Mouse (Mus musculus) hindbrain, embryonic 13.5 days (tissue): ENCODE results near the gene Gm45062. TPM values are rescaled to one million over a fixed set of nuclear protein-coding genes. Genes with fewer than 3 reads are reported as not detected.

ENCODE experiments used
- ATAC-seq: fragments of 200-750 bp; cut with Nextera tagmentation; 2 replicates; pipeline ENCODE4 v1.8.0; 2017; ENCODE audit warnings: moderate TSS enrichment; ENCODE audit not compliant: low FRiP score
- H3K27ac ChIP-seq: fragments of 300-500 bp; sonication (generic); 2 replicates; pipeline ENCODE4 v1.5.1; 2015; ENCODE audit warnings: inconsistent platforms, mild to moderate bottlenecking, moderate library complexity
- H3K27me3 ChIP-seq: fragments of 300-500 bp; sonication (generic); 2 replicates; pipeline ENCODE4 v1.6.1; 2015; ENCODE audit warnings: mild to moderate bottlenecking, inconsistent platforms
- H3K36me3 ChIP-seq: fragments of 300-500 bp; sonication (generic); 2 replicates; pipeline ENCODE4 v1.6.1; 2015; ENCODE audit warnings: mild to moderate bottlenecking, inconsistent platforms
- H3K4me1 ChIP-seq: fragments of 300-500 bp; sonication (generic); replicated peaks from 2 replicates; pipeline ENCODE4 v1.6.1; 2015; ENCODE audit warnings: inconsistent platforms
- H3K4me2 ChIP-seq: fragments of 300-500 bp; sonication (generic); 2 replicates; pipeline ENCODE4 v1.6.1; 2015; ENCODE audit warnings: inconsistent platforms, mild to moderate bottlenecking, moderate library complexity
- H3K4me3 ChIP-seq: fragments of 300-500 bp; sonication (generic); 2 replicates; pipeline ENCODE4 v1.5.1; 2015; ENCODE audit warnings: mild to moderate bottlenecking, inconsistent platforms
- H3K9ac ChIP-seq: fragments of 300-500 bp; sonication (generic); 2 replicates; pipeline ENCODE4 v1.6.1; 2015; ENCODE audit warnings: mild to moderate bottlenecking, inconsistent platforms
- H3K9me3 ChIP-seq: fragments of 300-500 bp; sonication (generic); 2 replicates; pipeline ENCODE4 v1.6.1; 2016; ENCODE audit warnings: inconsistent platforms
- WGBS: fragments of 180-500 bp; shearing (Covaris S2); methylation state at CpG from one replicate; pipeline ENCODE4 v1.1.7; 2015; 5-methylcytosine and 5-hydroxymethylcytosine counted together
- polyA plus RNA-seq: library from polyadenylated mRNA; unstranded; fragments of >200 nt; fragmentation: Nextera tagmentation; extraction: Ambion mirVana; gene quantifications from 2 replicates; pipeline ENCODE4 v1.2.1, GENCODE M21; 2015

Gm45062 gene
- polyA plus RNA-seq, 1 experiment from 2014 or later = 15.0 TPM

DNA sequence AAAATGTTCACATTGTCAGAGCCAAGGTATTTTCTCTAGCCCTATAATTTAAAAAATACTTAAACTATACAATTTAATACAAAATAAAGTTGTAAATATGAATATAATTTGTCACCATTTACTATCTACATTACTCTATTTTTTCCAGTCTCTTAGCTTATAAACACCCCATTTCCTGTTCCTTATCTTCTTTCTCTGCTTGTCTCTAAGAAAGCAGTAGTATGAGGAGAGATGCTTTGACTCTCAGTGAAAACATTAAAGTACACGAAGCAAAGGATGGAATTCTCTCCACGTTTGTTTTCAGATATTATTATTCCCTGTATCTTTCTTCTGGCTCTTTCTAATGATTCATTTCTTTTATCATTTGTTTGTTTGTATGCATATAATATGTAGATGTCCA, 99.0 kb downstream of the Gm45062 start:
- ATAC-seq = no peak
- 81% methylated on average over 2 of the region's 2 CpGs for WGBS
- Histone ChIP-seq H3K4me3 (no peak overlapping the region), H3K27me3 (no peaks in the 10 kb centered on the region), H3K4me1 (peaks cover 9% of the 10 kb centered on the region), H3K4me2 (no peak overlapping the region), H3K9me3 (no peaks in the 10 kb centered on the region), H3K9ac (no peak overlapping the region), H3K36me3 (no peaks in the 10 kb centered on the region), H3K27ac (no peak overlapping the region)

DNA sequence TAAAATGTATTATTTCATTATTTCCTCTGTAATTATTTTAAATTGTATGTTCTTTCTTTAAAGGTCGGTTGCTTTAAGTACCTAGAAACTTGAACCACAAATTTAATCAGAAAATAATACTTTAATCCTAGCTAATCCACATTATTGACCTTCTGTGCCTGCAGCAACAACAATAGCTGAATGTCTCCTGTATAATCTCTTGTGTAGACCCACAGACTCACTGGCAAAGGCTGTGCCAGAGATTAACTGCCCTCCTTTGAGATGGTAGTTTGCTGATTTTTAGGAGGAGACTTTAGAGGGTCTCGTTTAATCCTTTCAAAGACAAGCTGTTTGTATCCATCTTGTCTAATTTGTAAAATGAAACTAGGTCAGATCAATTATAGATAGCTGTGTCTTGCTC, 99.5 kb downstream of the Gm45062 start:
- 77% methylated on average over 2 of the region's 2 CpGs for WGBS
- no peak for ATAC-seq
- no peaks in the 10 kb centered on the region for H3K36me3 ChIP-seq
- H3K4me1 ChIP-seq = peaks cover 5% of the 10 kb centered on the region
- H3K9ac ChIP-seq = no peak overlapping the region
- no peaks in the 10 kb centered on the region for H3K27me3 ChIP-seq
- H3K4me2 ChIP-seq = no peak overlapping the region
- no peak overlapping the region for H3K27ac ChIP-seq
- H3K9me3 ChIP-seq = no peaks in the 10 kb centered on the region
- no peak overlapping the region for H3K4me3 ChIP-seq

DNA sequence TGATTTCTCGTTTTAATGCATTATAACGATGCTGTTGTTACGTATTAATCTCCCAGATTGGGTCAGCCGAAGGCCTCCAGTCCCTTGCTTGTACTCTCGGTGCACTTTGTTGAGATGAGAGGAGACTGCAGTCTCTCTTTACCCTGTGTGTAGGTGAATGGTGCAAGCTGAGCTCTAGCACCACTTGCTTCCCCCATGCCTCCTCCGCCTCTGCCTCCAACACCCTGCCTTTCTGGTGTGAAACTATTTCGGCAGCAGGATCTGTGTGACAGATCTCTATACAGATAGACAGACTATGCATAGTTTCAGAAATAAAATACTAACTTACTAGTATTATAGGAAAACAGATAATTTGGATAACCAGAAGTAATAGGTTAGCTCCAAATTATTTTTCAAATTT, 101.6 kb downstream of the Gm45062 start:
- Histone ChIP-seq H3K4me2 (no peak overlapping the region), H3K27me3 (no peaks in the 10 kb centered on the region), H3K4me3 (no peak overlapping the region), H3K36me3 (peaks cover 4% of the 10 kb centered on the region; the same call in 1 of the 2 replicates), H3K4me1 (peaks cover 12% of the 10 kb centered on the region), H3K27ac (no peak overlapping the region), H3K9me3 (no peaks in the 10 kb centered on the region), H3K9ac (no peak overlapping the region)
- ATAC-seq = no peak
- WGBS = 89% methylated on average over 7 of the region's 7 CpGs

- 56% methylated on average over 12 of the region's 12 CpGs for WGBS
- H3K4me2 ChIP-seq = no peak overlapping the region
- no peak overlapping the region for H3K9ac ChIP-seq
- peaks cover 4% of the 10 kb centered on the region for H3K36me3 ChIP-seq
- H3K27ac ChIP-seq = no peak overlapping the region; the same call in 1 of the 2 replicates
- H3K27me3 ChIP-seq = no peaks in the 10 kb centered on the region
- H3K4me1 ChIP-seq = peaks cover 12% of the 10 kb centered on the region
- no peaks in the 10 kb centered on the region for H3K9me3 ChIP-seq
- H3K4me3 ChIP-seq = no peak overlapping the region
- ATAC-seq = no peak
Measured at GRCm38 (mm10) chr6:8364033-8364756, 104.9 kb downstream of the Gm45062 start.

GRCm38 (mm10) chr6:8364757-8365150, 105.5 kb downstream of the Gm45062 start:
- Histone ChIP-seq H3K9ac (no peak overlapping the region), H3K4me2 (no peak overlapping the region), H3K36me3 (peaks cover 4% of the 10 kb centered on the region), H3K9me3 (no peaks in the 10 kb centered on the region), H3K4me1 (peaks cover 12% of the 10 kb centered on the region), H3K27me3 (no peaks in the 10 kb centered on the region), H3K27ac (no peak overlapping the region), H3K4me3 (no peak overlapping the region)
- ATAC-seq = no peak
- WGBS = 90% methylated on average over 11 of the region's 11 CpGs

GRCm38 (mm10) chr6:8367675-8368074, 108.4 kb downstream of the Gm45062 start:
- Histone ChIP-seq H3K9me3 (no peaks in the 10 kb centered on the region), H3K27me3 (no peaks in the 10 kb centered on the region), H3K4me2 (no peak overlapping the region), H3K36me3 (peaks cover 4% of the 10 kb centered on the region), H3K27ac (no peak overlapping the region), H3K4me1 (peaks cover 12% of the 10 kb centered on the region), H3K9ac (no peak overlapping the region), H3K4me3 (no peak overlapping the region)
- ATAC-seq = 0 out of 2 replicates have a peak, but pooled peaks have one; percentile 36
- WGBS = 96% methylated on average over 4 of the region's 4 CpGs

- Histone ChIP-seq H3K27me3 (no peaks in the 10 kb centered on the region), H3K9ac (no peak overlapping the region), H3K36me3 (peaks cover 4% of the 10 kb centered on the region), H3K4me3 (no peak overlapping the region), H3K9me3 (no peaks in the 10 kb centered on the region), H3K4me1 (peaks cover 12% of the 10 kb centered on the region), H3K4me2 (no peak overlapping the region), H3K27ac (no peak overlapping the region)
- 0 out of 2 replicates have a peak, but pooled peaks have one; percentile 57 for ATAC-seq
- 34% methylated on average over 2 of the region's 2 CpGs for WGBS
Measured at GRCm38 (mm10) chr6:8368198-8368864, 109.1 kb downstream of the Gm45062 start.

DNA sequence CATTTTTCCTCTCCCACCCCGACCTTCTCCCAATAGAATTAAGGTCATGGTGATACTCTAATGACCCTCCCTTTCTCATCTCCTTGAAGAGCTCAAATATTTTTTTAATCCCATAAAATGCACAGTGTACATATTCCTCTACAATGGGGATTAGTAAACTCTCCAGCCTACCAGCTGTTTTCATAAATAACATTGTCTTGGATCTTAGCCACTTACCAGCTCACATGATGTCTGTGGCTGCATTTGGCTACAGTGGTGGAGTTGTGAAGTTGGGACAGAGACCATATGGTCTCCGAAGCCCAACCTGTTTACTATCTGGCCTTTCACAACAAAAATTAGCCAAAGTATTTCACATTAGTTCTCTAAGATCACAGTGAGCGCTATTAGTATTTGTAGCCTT, 111.4 kb downstream of the Gm45062 start:
- ATAC-seq = no peak
- 93% methylated on average over 3 of the region's 3 CpGs for WGBS
- Histone ChIP-seq H3K9me3 (no peaks in the 10 kb centered on the region), H3K27me3 (no peaks in the 10 kb centered on the region), H3K9ac (no peak overlapping the region), H3K4me2 (no peak overlapping the region), H3K36me3 (peaks cover under 1% of the 10 kb centered on the region), H3K4me3 (no peak overlapping the region), H3K4me1 (no peaks in the 10 kb centered on the region), H3K27ac (no peak overlapping the region)

GRCm38 (mm10) chr6:8373051-8373450, 113.8 kb downstream of the Gm45062 start:
- WGBS = 62% methylated on average over 2 of the region's 2 CpGs
- Histone ChIP-seq H3K27ac (no peak overlapping the region), H3K36me3 (peaks cover 7% of the 10 kb centered on the region), H3K9me3 (no peaks in the 10 kb centered on the region), H3K4me3 (no peak overlapping the region), H3K9ac (no peak overlapping the region), H3K4me2 (no peak overlapping the region), H3K27me3 (no peaks in the 10 kb centered on the region), H3K4me1 (no peaks in the 10 kb centered on the region)
- ATAC-seq = no peak

GRCm38 (mm10) chr6:8373851-8374250, 114.6 kb downstream of the Gm45062 start:
- H3K27ac ChIP-seq = no peak overlapping the region
- no peaks in the 10 kb centered on the region for H3K27me3 ChIP-seq
- peaks cover 11% of the 10 kb centered on the region for H3K36me3 ChIP-seq
- H3K9me3 ChIP-seq = no peaks in the 10 kb centered on the region
- no peaks in the 10 kb centered on the region for H3K4me1 ChIP-seq
- no peak overlapping the region for H3K9ac ChIP-seq
- no peak overlapping the region for H3K4me2 ChIP-seq
- no peak for ATAC-seq
- no peak overlapping the region for H3K4me3 ChIP-seq
- WGBS = 53% methylated on average over 8 of the region's 8 CpGs

- H3K27me3 ChIP-seq = no peaks in the 10 kb centered on the region
- 76% methylated on average over 6 of the region's 6 CpGs for WGBS
- peaks cover 11% of the 10 kb centered on the region for H3K36me3 ChIP-seq
- no peak overlapping the region for H3K27ac ChIP-seq
- no peak overlapping the region for H3K4me3 ChIP-seq
- H3K4me1 ChIP-seq = no peaks in the 10 kb centered on the region
- H3K4me2 ChIP-seq = no peak overlapping the region
- ATAC-seq = no peak
- H3K9ac ChIP-seq = no peak overlapping the region
- no peaks in the 10 kb centered on the region for H3K9me3 ChIP-seq
Measured at GRCm38 (mm10) chr6:8374290-8374689, 115.0 kb downstream of the Gm45062 start.

- Histone ChIP-seq H3K4me1 (no peaks in the 10 kb centered on the region), H3K9me3 (no peaks in the 10 kb centered on the region), H3K36me3 (peaks cover 11% of the 10 kb centered on the region), H3K27me3 (no peaks in the 10 kb centered on the region), H3K9ac (no peak overlapping the region), H3K27ac (no peak overlapping the region), H3K4me2 (no peak overlapping the region), H3K4me3 (no peak overlapping the region)
- WGBS = 80% methylated on average over 4 of the region's 4 CpGs
- no peak for ATAC-seq
Measured at GRCm38 (mm10) chr6:8374712-8375111, 115.5 kb downstream of the Gm45062 start.

GRCm38 (mm10) chr6:8376351-8376750, 117.1 kb downstream of the Gm45062 start:
- H3K4me1 ChIP-seq = no peaks in the 10 kb centered on the region
- H3K4me3 ChIP-seq = no peak overlapping the region
- H3K36me3 ChIP-seq = peaks cover 11% of the 10 kb centered on the region
- H3K27me3 ChIP-seq = no peaks in the 10 kb centered on the region
- no peak overlapping the region for H3K9ac ChIP-seq
- 90% methylated on average over 5 of the region's 5 CpGs for WGBS
- H3K4me2 ChIP-seq = no peak overlapping the region
- H3K9me3 ChIP-seq = no peaks in the 10 kb centered on the region
- no peak for ATAC-seq
- no peak overlapping the region for H3K27ac ChIP-seq
